In the genomic region with DNA sequence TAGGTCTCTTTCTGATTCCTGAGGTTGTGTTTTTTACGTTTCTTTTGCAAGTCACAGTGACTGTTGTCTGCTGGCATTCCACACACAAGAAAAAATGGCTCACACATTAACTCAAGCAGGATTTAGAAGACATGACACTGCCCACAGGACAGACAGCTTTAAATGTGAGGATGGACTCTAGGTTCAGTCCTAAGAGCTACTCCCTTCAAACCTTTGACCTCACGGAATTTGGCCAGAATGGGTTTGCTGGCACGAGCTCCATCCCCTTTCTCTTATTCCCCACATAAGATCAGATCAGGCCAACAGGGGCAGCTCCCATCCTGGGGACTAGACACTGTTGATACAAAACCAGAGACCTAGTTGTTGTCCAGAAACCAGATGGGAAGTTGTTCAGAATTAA, we compare ENCODE assay signal across 20 mouse cellular contexts. TPM values are rescaled to one million over a fixed set of nuclear protein-coding genes. Genes with fewer than 3 reads are reported as not detected.
"Had no signal": no experiment of that assay in that cellular context is flagged by ENCODE, and none has a peak within 500 bp of the region (broad histone marks: within the 10 kb centered on the region; RNA-seq: fewer than 3 reads in every experiment).

No protein-coding gene starts in this region.

- H3K9ac ChIP-seq: limb, embryonic 12.5 days; limb, embryonic 15.5 days; liver, embryonic 14.5 days; liver, postnatal 0 days; lung, embryonic 14.5 days; midbrain, embryonic 12.5 days; neural tube, embryonic 13.5 days had no signal

- H3K27me3 ChIP-seq: limb, embryonic 12.5 days; limb, embryonic 15.5 days; midbrain, embryonic 12.5 days; neural tube, embryonic 13.5 days had no signal

- H3K4me3 ChIP-seq: left cerebral cortex, adult 2 months; limb, embryonic 12.5 days; limb, embryonic 15.5 days; midbrain, embryonic 12.5 days; myocyte; neural tube, embryonic 13.5 days had no signal

- ATAC-seq: hindbrain, postnatal 0 days; inflammation-experienced regulatory T-cells, adult 6 months; intestine, embryonic 16.5 days; liver, postnatal 0 days; lung, postnatal 0 days; midbrain, embryonic 16.5 days had no signal

- H3K9me3 ChIP-seq: limb, embryonic 12.5 days; limb, embryonic 15.5 days; midbrain, embryonic 12.5 days; neural tube, embryonic 13.5 days had no signal

- DNase-seq: layer of hippocampus, postnatal 36 days; liver, postnatal 0 days; lung, embryonic 14.5 days; retina, postnatal 1 day; right cerebral cortex, postnatal 25 days; thymus, postnatal 25 days had no signal

- H3K4me2 ChIP-seq: limb, embryonic 12.5 days; limb, embryonic 15.5 days; liver, embryonic 11.5 days; lung, embryonic 14.5 days; midbrain, embryonic 12.5 days; neural tube, embryonic 13.5 days had no signal

- H3K27ac ChIP-seq: hindbrain, postnatal 0 days; left cerebral cortex, adult 2 months; limb, embryonic 12.5 days; limb, embryonic 15.5 days; liver, embryonic 14.5 days; macrophage; midbrain, embryonic 12.5 days; neural tube, embryonic 13.5 days had no signal

- H3K4me1 ChIP-seq: limb, embryonic 15.5 days; midbrain, embryonic 12.5 days; neural tube, embryonic 13.5 days had no signal

- H3K36me3 ChIP-seq: limb, embryonic 12.5 days; limb, embryonic 15.5 days; midbrain, embryonic 12.5 days; neural tube, embryonic 13.5 days had no signal

RNA-seq across cellular contexts. Expression of a gene that starts 10.1 kb away (rescaled TPM):
- polyA plus RNA-seq: inflammation-experienced regulatory T-cells, adult 6 months had no signal
